Mouse (Mus musculus): ENCODE results near the gene Mitf.

Mitf gene

DNA sequence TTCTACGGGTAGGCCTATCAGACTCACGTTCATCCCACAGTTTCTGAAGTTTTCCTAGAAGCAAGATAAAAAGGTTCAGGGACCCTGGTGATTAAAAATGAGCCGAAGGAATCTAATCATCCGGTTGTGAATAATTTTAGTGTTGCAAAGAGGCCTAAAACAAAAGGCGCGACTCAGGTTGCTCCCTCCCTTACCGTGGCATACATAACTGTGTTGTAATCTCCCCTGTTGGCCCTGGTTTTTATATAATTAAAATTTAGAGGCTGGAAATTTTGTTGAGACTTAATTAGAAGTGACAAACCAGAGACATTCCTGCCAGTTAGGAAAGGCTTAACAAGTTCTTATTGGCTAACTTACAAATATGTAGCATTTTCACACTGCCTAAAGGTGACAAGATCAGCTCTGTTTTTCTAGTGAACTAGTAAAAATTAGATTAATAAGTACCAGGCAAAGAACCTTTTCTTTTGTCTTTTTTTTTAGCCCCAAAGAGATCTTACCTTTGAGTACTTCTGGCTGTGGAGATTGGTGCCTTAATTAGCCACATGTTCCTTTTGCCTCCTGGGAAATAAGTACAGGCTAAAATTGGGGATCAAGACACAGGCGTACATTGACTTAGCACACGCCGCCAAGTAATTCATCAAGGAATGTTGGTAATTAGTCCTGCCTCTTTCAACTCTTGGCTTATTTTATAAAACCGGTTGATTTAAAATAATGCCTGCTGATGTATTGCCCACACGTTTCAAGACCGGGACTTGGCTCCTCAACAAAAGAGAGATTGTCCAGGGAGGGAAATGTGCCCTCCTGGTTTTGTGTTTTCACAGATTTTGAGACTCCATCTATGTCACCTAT lies 143.4 kb downstream of the Mitf start:
- no peak for DNase-seq (ENCODE audit: low spot score)

- DNase-seq (ENCODE audit: low spot score): no peak
Measured at GRCm38 (mm10) chr6:97950882-97951245, 144.0 kb downstream of the Mitf start.

GRCm38 (mm10) chr6:97951711-97952110 lies 144.9 kb downstream of the Mitf start:
- DNase-seq (ENCODE audit: low spot score): no peak

- DNase-seq (ENCODE audit: low spot score): no peak
Measured at GRCm38 (mm10) chr6:97952845-97953244, 146.0 kb downstream of the Mitf start.

DNA sequence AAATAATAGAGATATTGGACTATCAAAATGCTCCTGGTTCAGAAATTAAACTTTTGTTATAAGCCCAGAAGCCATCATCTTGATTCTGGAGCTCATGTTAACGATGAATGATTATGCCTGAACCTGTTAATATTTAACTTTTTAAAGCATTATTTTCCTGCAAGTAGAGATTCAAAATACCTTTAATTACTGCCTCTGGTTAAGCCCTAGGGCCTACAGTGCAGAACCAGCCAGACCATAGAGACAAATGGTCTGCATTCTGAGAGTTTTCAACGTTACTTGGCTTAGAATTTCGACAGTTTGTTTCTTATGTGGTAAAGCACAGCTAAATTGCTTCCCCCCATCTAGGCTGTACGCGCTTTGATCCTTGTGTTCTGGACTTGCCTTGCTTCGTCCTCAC lies 149.3 kb downstream of the Mitf start:
- no peak for DNase-seq (ENCODE audit: low spot score)

- no peak for DNase-seq (ENCODE audit: low spot score)
Measured at GRCm38 (mm10) chr6:97956636-97957035, 149.8 kb downstream of the Mitf start.

DNA sequence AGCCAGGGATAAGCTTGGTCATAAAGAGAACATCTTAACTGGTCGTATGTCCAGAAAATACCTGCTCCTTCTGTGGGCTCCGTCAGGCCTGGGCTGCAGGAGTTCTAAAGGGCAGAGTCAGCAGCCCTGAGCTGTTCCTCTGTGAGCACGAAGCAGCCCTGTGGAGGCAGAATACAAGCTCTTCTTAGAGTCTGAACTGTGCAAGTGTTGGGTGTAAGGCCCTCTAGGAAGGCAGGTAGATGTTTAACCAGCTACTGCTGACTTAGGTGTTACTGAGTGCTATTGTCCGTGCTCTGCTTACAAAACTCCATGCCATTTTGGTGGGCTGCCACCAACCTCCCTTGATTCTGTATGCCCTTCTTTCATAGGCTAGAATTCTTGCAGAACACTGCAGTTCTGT lies 151.4 kb downstream of the Mitf start:
- DNase-seq (ENCODE audit: low spot score): no peak

- no peak for DNase-seq (ENCODE audit: low spot score)
Measured at GRCm38 (mm10) chr6:97961776-97962175, 154.9 kb downstream of the Mitf start.

DNA sequence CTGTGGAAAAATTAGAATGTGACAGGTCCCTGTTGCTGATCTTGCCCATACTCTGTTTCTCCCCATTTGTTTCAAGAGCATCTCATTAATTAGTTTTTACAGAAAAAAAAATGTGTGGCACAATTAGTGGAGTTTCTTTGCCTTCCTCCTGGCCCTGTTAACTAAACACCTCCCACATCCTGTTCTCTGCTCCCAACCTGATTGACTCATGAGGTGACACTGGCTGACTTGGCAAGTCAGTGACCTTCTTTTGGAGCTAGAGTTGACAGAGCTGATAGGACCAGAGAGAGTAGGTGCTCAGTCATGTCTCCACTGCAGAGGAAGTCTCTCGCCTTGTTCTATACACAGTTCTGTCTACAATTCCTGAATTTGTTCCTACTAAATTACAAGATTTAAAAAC lies 155.5 kb downstream of the Mitf start:
- DNase-seq (ENCODE audit: low spot score): no peak

DNA sequence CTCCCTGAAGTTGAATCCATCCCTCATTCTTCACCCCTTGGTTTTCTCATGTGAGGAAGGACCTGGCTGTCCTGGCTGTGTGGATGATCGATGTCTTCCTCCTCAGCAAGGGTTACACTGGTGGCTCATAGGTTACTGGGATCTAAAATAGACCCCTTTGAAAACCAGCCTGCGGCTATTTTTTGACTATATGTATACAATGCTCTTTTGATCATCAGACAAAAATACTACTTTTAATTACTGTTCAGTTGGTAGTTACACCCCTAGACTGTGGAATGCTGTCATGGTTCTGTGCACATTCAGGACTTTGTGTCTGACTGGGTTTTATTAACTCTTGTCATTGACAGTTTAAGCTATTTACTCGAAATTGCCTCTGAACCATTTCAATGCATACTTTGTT lies 157.9 kb downstream of the Mitf start:
- no peak for DNase-seq (ENCODE audit: low spot score)

- no peak for DNase-seq (ENCODE audit: low spot score)
Measured at GRCm38 (mm10) chr6:97981668-97982067, 174.8 kb downstream of the Mitf start.

DNA sequence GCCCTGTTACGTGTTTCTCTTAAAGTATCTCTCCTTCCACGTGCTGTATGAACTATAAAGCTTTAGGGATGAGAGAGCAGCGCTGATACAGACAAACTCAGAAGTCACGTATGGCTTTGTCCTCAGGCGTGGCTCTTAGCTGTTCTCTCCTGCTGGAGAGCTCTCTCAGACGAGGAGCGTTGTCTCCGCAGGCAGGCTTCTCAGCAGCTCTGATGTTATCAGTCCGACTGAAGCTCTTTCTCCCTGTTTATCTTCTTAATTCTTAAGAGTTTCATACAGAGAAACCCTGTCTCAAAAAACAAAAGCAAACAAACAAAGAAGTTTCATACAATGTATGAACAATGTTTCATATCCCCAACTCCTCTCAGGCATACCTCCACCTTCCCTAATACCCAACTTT lies 178.8 kb downstream of the Mitf start:
- no peak for DNase-seq (ENCODE audit: low spot score)

- DNase-seq (ENCODE audit: low spot score): no peak
Measured at GRCm38 (mm10) chr6:97986417-97986816, 179.6 kb downstream of the Mitf start.

DNA sequence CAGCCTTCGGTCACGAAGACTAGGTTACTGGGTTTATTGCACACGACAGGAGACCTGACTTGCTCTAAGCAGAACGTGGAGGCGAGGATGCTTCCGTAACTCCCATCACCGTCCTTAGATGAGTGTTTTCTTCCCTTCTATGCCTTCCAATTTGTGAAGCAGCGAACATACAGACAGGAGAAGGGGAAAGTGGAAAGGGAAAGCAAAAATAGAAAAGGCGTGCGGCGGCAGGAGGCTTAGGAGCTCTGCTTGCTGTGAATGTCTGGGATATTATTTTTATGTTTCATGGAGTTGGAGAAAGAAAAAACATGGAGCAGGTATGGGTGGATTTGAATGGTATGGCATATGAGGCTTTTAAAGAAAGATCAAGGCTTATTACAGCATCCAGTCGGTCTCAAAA lies 186.7 kb downstream of the Mitf start:
- DNase-seq (ENCODE audit: low spot score): no peak

- DNase-seq (ENCODE audit: low spot score): no peak
Measured at GRCm38 (mm10) chr6:97995606-97996307, 188.9 kb downstream of the Mitf start.

GRCm38 (mm10) chr6:98001551-98001950 lies 194.7 kb downstream of the Mitf start:
- no peak for DNase-seq (ENCODE audit: low spot score)

DNA sequence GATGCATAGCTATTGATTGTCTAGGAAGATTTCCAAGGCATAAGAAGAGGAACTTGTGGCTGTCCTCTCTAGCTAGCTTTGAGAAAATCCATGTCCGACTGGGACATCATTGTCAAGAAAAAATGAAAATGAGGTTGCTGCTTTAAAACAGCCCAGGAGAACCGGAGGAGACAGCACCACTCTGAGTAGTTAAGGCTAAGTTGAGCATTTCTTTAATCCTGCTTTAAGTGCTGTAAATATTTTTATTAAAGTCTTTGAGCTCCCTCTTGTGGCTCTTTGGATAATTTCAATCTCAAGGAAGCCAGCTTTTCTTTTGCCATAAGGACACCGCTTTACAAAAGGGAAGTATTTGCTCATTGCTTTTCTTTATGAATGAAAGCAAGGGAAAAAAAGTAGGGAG lies 196.3 kb downstream of the Mitf start:
- DNase-seq (ENCODE audit: low spot score): no peak

DNA sequence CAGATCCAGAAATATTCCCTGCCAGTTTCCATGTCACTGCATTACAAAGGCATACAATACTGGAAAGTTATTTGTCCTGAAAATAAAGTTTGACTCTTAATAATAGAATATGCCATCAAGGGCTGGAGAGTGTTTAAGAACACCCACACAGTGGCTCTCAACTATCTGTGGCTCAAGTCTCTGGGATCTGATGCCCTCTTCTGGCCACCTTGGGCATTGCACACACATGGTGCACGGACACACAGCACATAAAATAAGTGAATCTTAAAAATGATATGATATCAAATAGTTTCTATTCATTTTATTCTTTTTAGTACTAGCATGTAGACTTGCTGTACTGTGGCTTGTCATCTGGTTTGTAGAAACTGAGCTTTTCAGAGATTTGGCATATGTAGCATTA lies 198.7 kb downstream of the Mitf start:
- no peak for DNase-seq (ENCODE audit: low spot score)

- no peak for DNase-seq (ENCODE audit: low spot score)
Measured at GRCm38 (mm10) chr6:98015066-98015465, 208.2 kb downstream of the Mitf start.

- no peak for DNase-seq (ENCODE audit: low spot score)
Measured at GRCm38 (mm10) chr6:98015819-98016218, 209.0 kb downstream of the Mitf start.

DNA sequence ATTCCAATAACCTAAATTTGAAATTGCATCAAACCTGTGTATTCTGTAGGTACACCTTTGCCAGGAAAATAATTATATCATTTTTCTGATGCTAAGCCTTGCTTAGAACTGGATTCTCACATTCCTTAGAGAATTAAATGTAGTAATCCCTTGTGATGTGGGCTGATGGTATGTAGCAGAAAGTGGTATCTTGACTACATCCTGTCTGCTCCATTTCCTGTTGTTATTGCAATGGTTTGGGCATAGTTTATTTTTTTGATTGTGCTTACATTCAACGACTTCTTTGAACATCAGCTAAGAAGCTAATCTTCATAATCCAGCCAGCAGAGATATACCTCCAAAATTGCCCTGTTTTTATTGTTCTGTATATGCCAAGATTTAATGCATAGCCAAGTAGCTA lies 217.0 kb downstream of the Mitf start:
- DNase-seq (ENCODE audit: low spot score): no peak

GRCm38 (mm10) chr6:98038513-98038912 lies 231.7 kb downstream of the Mitf start:
- DNase-seq (ENCODE audit: low spot score): no peak

DNA sequence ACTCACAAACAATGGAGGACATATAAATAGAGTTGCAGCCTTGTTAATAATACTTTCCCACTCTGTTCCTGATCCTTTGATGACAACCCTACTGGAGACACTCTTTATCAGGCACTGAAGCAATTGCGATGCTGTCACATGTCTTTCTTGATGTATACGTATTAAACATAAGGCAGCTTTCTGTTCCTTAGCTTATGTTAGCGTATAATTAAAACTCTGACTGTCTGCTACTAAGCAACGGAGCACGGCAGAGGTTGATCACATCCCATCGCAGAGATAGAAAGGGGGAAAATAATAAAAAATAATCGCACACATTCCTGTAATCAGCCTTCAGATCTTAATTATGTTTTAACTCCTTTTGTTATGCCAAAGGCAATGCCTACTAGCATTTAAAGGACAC lies 234.9 kb downstream of the Mitf start:
- DNase-seq (ENCODE audit: low spot score): no peak

All from urinary bladder, postnatal 14 days (tissue).